Mouse (Mus musculus) bone marrow macrophage, adult 2 months (primary cell): ENCODE data around the gene Antxr1.

Source experiments
- CTCF ChIP-seq: IDR thresholded peaks from 2 replicates; pipeline ENCODE4 v1.5.1; 2012; ENCODE audit warnings: low read depth, mild to moderate bottlenecking, low read length, moderate library complexity
- POLR2A ChIP-seq: IDR thresholded peaks from 2 replicates; pipeline ENCODE4 v1.6.1; 2012; ENCODE audit warnings: mild to moderate bottlenecking, low read depth, low read length, borderline replicate concordance

DNA sequence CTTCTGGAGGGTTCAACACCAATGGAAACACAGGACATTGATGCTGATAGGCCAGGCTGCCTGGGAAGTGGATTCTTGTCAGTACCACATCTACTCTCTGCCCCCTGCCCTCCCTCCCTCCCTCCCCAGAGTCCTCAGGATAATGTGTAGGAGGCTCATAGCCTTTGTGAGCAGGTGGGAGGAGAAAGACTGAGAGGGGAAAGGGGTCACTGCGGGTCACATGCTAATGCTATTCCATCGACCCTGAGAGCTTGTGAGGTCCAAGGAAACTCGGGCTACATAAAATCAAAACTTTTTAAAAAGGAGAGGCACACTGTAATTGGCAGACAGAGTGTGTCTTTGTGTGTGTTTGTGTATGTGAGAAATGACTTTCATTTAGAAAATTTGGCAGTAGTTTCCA lies 236.4 kb downstream of the Antxr1 start:
- TF ChIP-seq POLR2A: no peak
- TF ChIP-seq CTCF: no peak
